Mouse (Mus musculus): ENCODE measurements at regions not wholly inside any gene's neighbourhood (a gene's known extent, or its start where the extent isn't known, plus 50 kb on each side); places are given as distances from the start of the nearest gene placed in this dataset.

DNA sequence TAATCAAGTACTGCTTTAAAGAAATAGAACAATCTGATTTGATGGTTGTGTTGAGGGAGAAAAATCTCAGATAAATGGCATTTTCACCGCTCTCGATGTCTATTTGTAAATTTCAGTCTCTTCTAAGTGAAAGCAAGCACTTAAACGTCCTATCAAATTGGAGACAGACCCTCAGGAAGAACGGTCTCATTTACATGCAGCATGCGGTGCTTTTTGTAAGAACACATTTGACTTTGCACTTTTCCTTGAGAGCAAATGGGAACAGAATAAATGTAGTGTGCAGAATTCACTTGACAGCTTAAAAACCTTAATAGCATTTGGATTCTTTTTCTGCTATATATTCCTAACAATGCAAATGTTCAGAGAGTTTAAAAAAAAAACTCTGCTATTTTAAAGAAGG is 1002.0 kb downstream of the Robo1 start:
- no peak for TF ChIP-seq CTCF (IDR thresholded peaks at IDR 0.05; ENCODE audit: control insufficient read depth, insufficient read depth, low read length)
- TF ChIP-seq POLR2A (IDR thresholded peaks at IDR 0.05; ENCODE audit: borderline replicate concordance, control insufficient read depth, low read depth, low read length): no peak

All from bone marrow, adult 2 months (tissue).